In the genomic region with DNA sequence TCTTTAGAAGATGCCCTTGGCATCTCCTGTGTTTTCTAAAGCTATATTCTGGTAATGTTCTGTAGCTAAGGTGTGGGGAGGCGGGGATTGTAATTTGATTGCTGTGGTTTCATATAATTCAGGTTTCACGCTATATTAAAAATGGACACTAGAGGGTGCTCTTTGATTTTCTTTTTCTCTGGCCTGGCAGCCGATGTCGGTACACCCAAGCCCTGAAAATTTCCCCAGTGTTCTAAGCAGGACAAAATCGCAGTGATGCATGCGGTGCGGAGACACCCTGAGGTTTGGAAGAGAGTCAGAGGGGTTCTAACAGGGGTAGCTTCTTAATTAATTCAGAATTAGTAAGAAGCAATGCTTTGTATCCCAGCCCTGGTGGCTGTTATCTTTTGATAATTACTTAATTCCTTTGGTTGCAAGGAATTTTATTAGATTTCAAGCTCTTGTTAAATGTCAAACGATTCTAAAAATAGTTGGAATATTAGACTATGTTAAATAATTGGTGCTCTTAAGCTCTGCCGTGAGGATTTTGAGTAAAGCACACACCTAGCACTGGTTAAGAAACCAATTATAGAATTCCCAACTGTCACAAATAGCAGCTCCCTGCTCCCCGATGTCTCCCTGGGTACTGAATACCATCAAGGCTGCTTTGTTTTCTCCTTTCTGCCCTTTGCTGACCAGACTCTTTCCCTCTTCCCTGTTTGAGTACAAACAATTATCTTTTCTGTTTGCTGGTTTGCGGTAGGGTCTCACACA, we compare ENCODE assay signal across 8 mouse cellular contexts.
DNase-seq lines count a peak whose midpoint lies in the region; ATAC-seq and TF ChIP-seq lines count a peak whose summit lies in the region.

No protein-coding gene starts in this region.

- no peak for DNase-seq in frontal cortex, postnatal 14 days (ENCODE audit: low spot score in 2 of 2)
- peak; percentile 40 for DNase-seq in 416B (ENCODE audit: low read depth)
- DNase-seq in brain, embryonic 14.5 days (ENCODE audit: low read depth): peak; percentile 83
- DNase-seq in forelimb bud, embryonic 11.5 days (ENCODE audit: low read depth, low spot score): peak; percentile 56
- peak; percentile 37 to 81 for DNase-seq in layer of hippocampus, adult 18-20 months (ENCODE audit: low spot score in 2 of 2)
- no peak for DNase-seq in urinary bladder, postnatal 25 days (ENCODE audit: low spot score)

- no peak for TF ChIP-seq POLR2A in brain, embryonic 14.5 days (IDR thresholded peaks at IDR 0.05; ENCODE audit: borderline replicate concordance, extremely low read depth, insufficient read depth, insufficient read length, poor library complexity, severe bottlenecking)

- peak; percentile 52 for ATAC-seq in frontal cortex, adult (ENCODE audit: low TSS enrichment)
- 0 out of 2 replicates have a peak, but pooled peaks have one; percentile 68 for ATAC-seq in monocyte, adult 5-6 weeks (replicated peaks; ENCODE audit: insufficient number of reproducible peaks, low FRiP score, low TSS enrichment, poor library complexity, severe bottlenecking)

- TF ChIP-seq CTCF in brain, embryonic 14.5 days (IDR thresholded peaks at IDR 0.05; ENCODE audit: borderline replicate concordance, extremely low read depth, insufficient read depth, insufficient read length): peak; percentile 64; the same call in 1 of the 2 replicates

Comparison
In these comparisons a context has a peak if more than half of its experiments do, and no peak if none do; other contexts are left out.
1. DNase-seq: peak in 416B (single experiment), brain, embryonic 14.5 days (single experiment), forelimb bud, embryonic 11.5 days (single experiment) and layer of hippocampus, adult 18-20 months (2 of 2); none in frontal cortex, postnatal 14 days (0 of 2) and urinary bladder, postnatal 25 days (single experiment).